Comparison of ENCODE assay signal across 8 mouse cellular contexts in the genomic region with DNA sequence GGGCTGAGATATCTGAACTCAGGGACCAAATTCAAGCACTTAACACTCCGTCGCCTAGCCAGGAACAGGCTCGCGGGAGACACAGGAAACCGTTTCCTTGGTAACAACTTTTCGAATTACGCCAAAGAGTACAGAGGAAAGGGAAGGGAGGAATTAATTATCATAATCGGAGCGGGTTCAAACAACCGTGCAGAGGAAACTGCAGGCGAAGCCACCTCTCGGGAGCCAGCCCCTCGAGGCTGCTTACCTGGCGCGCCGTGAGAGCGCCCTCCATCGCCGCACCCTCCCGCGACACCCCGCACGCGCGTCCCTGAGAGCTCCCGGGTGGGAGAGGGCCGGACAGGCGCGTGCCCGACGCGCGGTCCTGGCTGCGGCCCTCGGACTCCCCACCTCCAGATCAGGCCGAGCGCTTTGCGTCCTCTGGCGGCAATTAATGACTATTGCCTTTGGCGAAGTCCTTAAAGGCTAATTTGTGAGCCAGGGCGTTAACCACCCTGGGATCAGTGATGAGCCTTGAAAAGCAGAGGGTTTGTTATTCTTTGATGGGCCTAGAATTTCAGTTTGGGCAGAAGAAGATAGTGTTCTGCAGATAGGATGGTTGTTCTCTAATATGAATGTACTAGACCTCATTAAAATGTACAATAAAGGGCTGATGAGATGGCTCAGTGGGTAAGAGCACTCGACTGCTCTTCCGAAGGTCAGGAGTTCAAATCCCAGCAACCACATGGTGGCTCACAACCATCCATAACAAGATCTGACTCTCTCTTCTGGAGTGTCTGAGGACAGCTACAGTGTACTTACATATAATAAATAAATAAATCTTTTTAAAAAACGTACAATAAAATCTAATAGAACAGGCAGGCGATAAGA. TPM values are rescaled to one million over a fixed set of nuclear protein-coding genes. Genes with fewer than 3 reads are reported as not detected.
A peak's percentile ranks its signal among the peaks of the same experiment; 100 is the strongest.
DNase-seq lines count a peak whose midpoint lies in the region; ATAC-seq and TF ChIP-seq lines count a peak whose summit lies in the region.

A gene (minus strand): TSS at position 321 of the 870 bp plus-strand sequence.

- 7% methylated on average over 45 of the region's 45 CpGs for WGBS in forebrain, embryonic 11.5 days
- WGBS in heart, embryonic 15.5 days = 7% methylated on average over 45 of the region's 45 CpGs
- WGBS in liver, embryonic 13.5 days (ENCODE audit: insufficient replicate concordance) = 7% methylated on average over 45 of the region's 45 CpGs
- 6% methylated on average over 45 of the region's 45 CpGs for WGBS in stomach, postnatal 0 days

- no peak within 1 kb of the TSS for H3K27ac ChIP-seq in forebrain, embryonic 11.5 days (ENCODE audit: low read depth, low read length)
- H3K27ac ChIP-seq in heart, embryonic 15.5 days = peak within 1 kb of the TSS; percentile 54; the same call in 1 of the 2 replicates
- no peak within 1 kb of the TSS for H3K27ac ChIP-seq in liver, embryonic 13.5 days
- H3K27ac ChIP-seq in stomach, postnatal 0 days (replicated peaks) = peak within 1 kb of the TSS; percentile 69

- H3K4me3 ChIP-seq in forebrain, embryonic 11.5 days (ENCODE audit: low read depth, low read length) = peak within 1 kb of the TSS; percentile 48
- H3K4me3 ChIP-seq in heart, embryonic 15.5 days = peak within 1 kb of the TSS; percentile 62
- peak within 1 kb of the TSS; percentile 63 for H3K4me3 ChIP-seq in liver, embryonic 13.5 days (replicated peaks)
- peak within 1 kb of the TSS; percentile 63 for H3K4me3 ChIP-seq in stomach, postnatal 0 days (ENCODE audit: low read depth, low read length)

- peak within 1 kb of the TSS; percentile 66 for H3K9ac ChIP-seq in forebrain, embryonic 11.5 days (ENCODE audit: low read length)
- H3K9ac ChIP-seq in heart, embryonic 15.5 days = peak within 1 kb of the TSS; percentile 57
- H3K9ac ChIP-seq in liver, embryonic 13.5 days = peak within 1 kb of the TSS; percentile 61
- H3K9ac ChIP-seq in stomach, postnatal 0 days (ENCODE audit: low read length) = peak within 1 kb of the TSS; percentile 64

- H3K36me3 ChIP-seq in forebrain, embryonic 11.5 days (ENCODE audit: control insufficient read depth, insufficient read depth, low read length) = no peaks in the 10 kb centered on the region
- H3K36me3 ChIP-seq in heart, embryonic 15.5 days = no peaks in the 10 kb centered on the region
- no peaks in the 10 kb centered on the region for H3K36me3 ChIP-seq in liver, embryonic 13.5 days
- H3K36me3 ChIP-seq in stomach, postnatal 0 days (ENCODE audit: control insufficient read depth, insufficient read depth, low read length) = no peaks in the 10 kb centered on the region

- peak within 1 kb of the TSS; percentile 57 for H3K4me2 ChIP-seq in forebrain, embryonic 11.5 days (ENCODE audit: low read depth, low read length, severe bottlenecking)
- H3K4me2 ChIP-seq in heart, embryonic 15.5 days = peak within 1 kb of the TSS; percentile 67
- H3K4me2 ChIP-seq in liver, embryonic 13.5 days = peak within 1 kb of the TSS; percentile 72
- peak within 1 kb of the TSS; percentile 69 for H3K4me2 ChIP-seq in stomach, postnatal 0 days (replicated peaks; ENCODE audit: low read depth)

- 0 out of 2 replicates have a peak, but pooled peaks cover 2% of the 10 kb centered on the region for H3K4me1 ChIP-seq in forebrain, embryonic 11.5 days (replicated peaks; ENCODE audit: control insufficient read depth, insufficient read depth, low read length)
- H3K4me1 ChIP-seq in heart, embryonic 15.5 days (replicated peaks) = 0 out of 2 replicates have a peak, but pooled peaks cover 3% of the 10 kb centered on the region
- peaks cover 7% of the 10 kb centered on the region; the same call in 1 of the 2 replicates for H3K4me1 ChIP-seq in liver, embryonic 13.5 days (replicated peaks)
- H3K4me1 ChIP-seq in stomach, postnatal 0 days (replicated peaks; ENCODE audit: control insufficient read depth, insufficient read depth) = no peaks in the 10 kb centered on the region

- H3K27me3 ChIP-seq in forebrain, embryonic 11.5 days (ENCODE audit: control insufficient read depth, insufficient read depth, low read length) = no peaks in the 10 kb centered on the region
- H3K27me3 ChIP-seq in heart, embryonic 15.5 days = no peaks in the 10 kb centered on the region
- H3K27me3 ChIP-seq in liver, embryonic 13.5 days = no peaks in the 10 kb centered on the region
- H3K27me3 ChIP-seq in stomach, postnatal 0 days (ENCODE audit: control insufficient read depth, insufficient read depth, low read length) = no peaks in the 10 kb centered on the region

- DNase-seq in ES-CJ7 (ENCODE audit: low read depth, low spot score) = peak; percentile 85
- DNase-seq in c-Kit-positive CD71-positive TER-119-negative erythroid progenitor cells, embryonic 14.5 days (ENCODE audit: low read depth) = peak; percentile 48
- DNase-seq in forebrain, embryonic 11.5 days (ENCODE audit: low spot score) = peak; percentile 88
- peak; percentile 81 for DNase-seq in kidney, postnatal 10 days
- DNase-seq in liver, embryonic 13.5 days = peak; percentile 26
- peak; percentile 16 to 26 for DNase-seq in natural killer cell, adult 2 months (ENCODE audit: low spot score in 2 of 2)
- peak; percentile 75 for DNase-seq in stomach, postnatal 0 days (ENCODE audit: low spot score)

- no peak for TF ChIP-seq EP300 in stomach, postnatal 0 days (optimal IDR thresholded peaks at IDR 0.05)

- no peaks in the 10 kb centered on the region for H3K9me3 ChIP-seq in forebrain, embryonic 11.5 days (ENCODE audit: control insufficient read depth, low read length)
- no peaks in the 10 kb centered on the region for H3K9me3 ChIP-seq in heart, embryonic 15.5 days (replicated peaks)
- no peaks in the 10 kb centered on the region for H3K9me3 ChIP-seq in liver, embryonic 13.5 days (replicated peaks)
- no peaks in the 10 kb centered on the region for H3K9me3 ChIP-seq in stomach, postnatal 0 days (ENCODE audit: control insufficient read depth, low read length)

- TF ChIP-seq CTCF in stomach, postnatal 0 days (IDR thresholded peaks at IDR 0.05; ENCODE audit: low read depth) = peak; percentile 93

- peak; percentile 90 for ATAC-seq in forebrain, embryonic 11.5 days (replicated peaks; ENCODE audit: low FRiP score)
- peak; percentile 85 for ATAC-seq in heart, embryonic 15.5 days (replicated peaks; ENCODE audit: insufficient number of reproducible peaks, insufficient read depth, low FRiP score, low read depth)
- peak; percentile 70 for ATAC-seq in liver, embryonic 13.5 days (ENCODE audit: low read depth)
- peak; percentile 91 for ATAC-seq in stomach, postnatal 0 days (ENCODE audit: low FRiP score, low TSS enrichment)

RNA-seq across cellular contexts. Expression of the gene that starts here (rescaled TPM):
- polyA plus RNA-seq in forebrain, embryonic 11.5 days (2014; fragmentation: Nextera tagmentation; extraction: Ambion mirVana) = 3.1 and 3.5 TPM in 2 replicates
- 4.6 and 5.5 TPM in 2 replicates for polyA plus RNA-seq in heart, embryonic 15.5 days (2015; fragmentation: Nextera tagmentation; extraction: Ambion mirVana)
- polyA plus RNA-seq in liver, embryonic 13.5 days (2015; fragmentation: Nextera tagmentation; extraction: Ambion mirVana) = 2.7 and 3.8 TPM in 2 replicates
- polyA plus RNA-seq in stomach, postnatal 0 days (2015; fragmentation: Nextera tagmentation; extraction: Ambion mirVana) = 15.8 and 16.0 TPM in 2 replicates

Comparison
In these comparisons a context has a peak if more than half of its experiments do, and no peak if none do; other contexts are left out.
1. DNase-seq: peak in every context shown above with its lines; median percentile 88 in forebrain, embryonic 11.5 days; 85 in ES-CJ7; 81 in kidney, postnatal 10 days; 75 in stomach, postnatal 0 days; 48 in c-Kit-positive CD71-positive TER-119-negative erythroid progenitor cells, embryonic 14.5 days; 26 in liver, embryonic 13.5 days; 21 in natural killer cell, adult 2 months.
2. H3K27ac ChIP-seq: peak in heart, embryonic 15.5 days (single experiment) and stomach, postnatal 0 days (single experiment); none in forebrain, embryonic 11.5 days (single experiment) and liver, embryonic 13.5 days (single experiment).
3. Peak in every context shown above with its lines, with median percentiles within 50 percentile points of each other: ATAC-seq, H3K4me2 ChIP-seq, H3K4me3 ChIP-seq and H3K9ac ChIP-seq.